10 mouse cellular contexts compared by ENCODE assay signal in genomic region chr3:148640680-148641101, GRCm38 (mm10).
DNase-seq lines count a peak whose midpoint lies in the region; ATAC-seq and TF ChIP-seq lines count a peak whose summit lies in the region.
"Had no signal": no experiment of that assay in that cellular context is flagged by ENCODE, and none has a peak within 500 bp of the region (broad histone marks: within the 10 kb centered on the region; RNA-seq: fewer than 3 reads in every experiment).

No protein-coding gene starts in this region.

- no peak overlapping the region for H3K4me3 ChIP-seq in embryonic facial prominence, embryonic 14.5 days (ENCODE audit: low read depth, low read length)
- no peak overlapping the region for H3K4me3 ChIP-seq in embryonic facial prominence, embryonic 10.5 days
- H3K4me3 ChIP-seq in lung, embryonic 14.5 days (ENCODE audit: low read depth, low read length) = no peak overlapping the region
- H3K4me3 ChIP-seq in intestine, embryonic 15.5 days (replicated peaks) = no peak overlapping the region
- H3K4me3 ChIP-seq: megakaryocyte, embryonic 14.5 days had no signal

- H3K27ac ChIP-seq in embryonic facial prominence, embryonic 14.5 days (replicated peaks; ENCODE audit: low read depth, low read length) = no peak overlapping the region
- no peak overlapping the region for H3K27ac ChIP-seq in embryonic facial prominence, embryonic 10.5 days (replicated peaks)
- H3K27ac ChIP-seq in lung, embryonic 14.5 days (ENCODE audit: low read depth) = no peak overlapping the region
- no peak overlapping the region for H3K27ac ChIP-seq in intestine, embryonic 15.5 days

- DNase-seq in embryonic facial prominence, embryonic 14.5 days (ENCODE audit: low spot score) = peak; percentile 72
- no peak for DNase-seq in embryonic facial prominence, embryonic 10.5 days (ENCODE audit: low spot score)
- DNase-seq in NIH3T3 (ENCODE audit: low read depth) = peak; percentile 61
- DNase-seq in heart, adult 9 months (ENCODE audit: low spot score in 2 of 2) = peak; percentile 60 to 85
- DNase-seq in lung, embryonic 14.5 days = peak; percentile 78
- DNase-seq in cerebellum, adult 11-12 months = no peak
- no peak for DNase-seq in embryo, embryonic 10.5 days (ENCODE audit: low spot score)
- DNase-seq: cerebellum, postnatal 36 days had no signal

- H3K4me1 ChIP-seq in embryonic facial prominence, embryonic 14.5 days (ENCODE audit: control insufficient read depth, insufficient read depth, low read length) = peaks cover 10% of the 10 kb centered on the region; the same call in 1 of the 2 replicates
- no peaks in the 10 kb centered on the region for H3K4me1 ChIP-seq in embryonic facial prominence, embryonic 10.5 days
- H3K4me1 ChIP-seq in lung, embryonic 14.5 days (ENCODE audit: insufficient read depth) = peaks cover 5% of the 10 kb centered on the region; the same call in 1 of the 2 replicates
- no peaks in the 10 kb centered on the region for H3K4me1 ChIP-seq in intestine, embryonic 15.5 days (replicated peaks)
- H3K4me1 ChIP-seq: megakaryocyte, embryonic 14.5 days had no signal

- no peaks in the 10 kb centered on the region for H3K27me3 ChIP-seq in embryonic facial prominence, embryonic 14.5 days (replicated peaks; ENCODE audit: control insufficient read depth, insufficient read depth, low read length)
- H3K27me3 ChIP-seq in embryonic facial prominence, embryonic 10.5 days (replicated peaks; ENCODE audit: low read depth, poor library complexity, severe bottlenecking) = no peaks in the 10 kb centered on the region
- H3K27me3 ChIP-seq in lung, embryonic 14.5 days (ENCODE audit: insufficient read depth, low read length) = no peaks in the 10 kb centered on the region
- H3K27me3 ChIP-seq in intestine, embryonic 15.5 days (replicated peaks) = no peaks in the 10 kb centered on the region
- H3K27me3 ChIP-seq: megakaryocyte, embryonic 14.5 days had no signal

- 41% methylated on average over 3 of the region's 3 CpGs for WGBS in embryonic facial prominence, embryonic 14.5 days
- 73% methylated on average over 3 of the region's 3 CpGs for WGBS in embryonic facial prominence, embryonic 10.5 days
- WGBS in lung, embryonic 14.5 days = 26% methylated on average over 3 of the region's 3 CpGs
- WGBS in intestine, embryonic 15.5 days = 35% methylated on average over 3 of the region's 3 CpGs

- H3K36me3 ChIP-seq in embryonic facial prominence, embryonic 14.5 days (ENCODE audit: control insufficient read depth, insufficient read depth, low read length) = no peaks in the 10 kb centered on the region
- H3K36me3 ChIP-seq in embryonic facial prominence, embryonic 10.5 days (replicated peaks) = no peaks in the 10 kb centered on the region
- no peaks in the 10 kb centered on the region for H3K36me3 ChIP-seq in lung, embryonic 14.5 days (ENCODE audit: insufficient read depth)
- no peaks in the 10 kb centered on the region for H3K36me3 ChIP-seq in intestine, embryonic 15.5 days

- no peak for ATAC-seq in embryonic facial prominence, embryonic 14.5 days (ENCODE audit: low read depth)
- peak; percentile 62; the same call in 1 of the 2 replicates for ATAC-seq in lung, embryonic 14.5 days (ENCODE audit: insufficient read depth)
- no peak; the same call in 1 of the 2 replicates for ATAC-seq in intestine, embryonic 15.5 days

- no peak overlapping the region for H3K4me2 ChIP-seq in embryonic facial prominence, embryonic 14.5 days (ENCODE audit: low read depth, low read length)
- no peak overlapping the region for H3K4me2 ChIP-seq in lung, embryonic 14.5 days
- H3K4me2 ChIP-seq in intestine, embryonic 15.5 days (replicated peaks) = no peak overlapping the region

- H3K9ac ChIP-seq in embryonic facial prominence, embryonic 14.5 days (ENCODE audit: low read depth, low read length) = no peak overlapping the region
- no peak overlapping the region for H3K9ac ChIP-seq in lung, embryonic 14.5 days
- H3K9ac ChIP-seq in intestine, embryonic 15.5 days = no peak overlapping the region

- no peaks in the 10 kb centered on the region for H3K9me3 ChIP-seq in embryonic facial prominence, embryonic 14.5 days (ENCODE audit: control insufficient read depth, low read length)
- peaks cover 3% of the 10 kb centered on the region; the same call in 1 of the 2 replicates for H3K9me3 ChIP-seq in embryonic facial prominence, embryonic 10.5 days
- H3K9me3 ChIP-seq in lung, embryonic 14.5 days (ENCODE audit: low read depth, low read length) = no peaks in the 10 kb centered on the region
- no peaks in the 10 kb centered on the region for H3K9me3 ChIP-seq in intestine, embryonic 15.5 days

- TF ChIP-seq CTCF in lung, embryonic 14.5 days (IDR thresholded peaks at IDR 0.05; ENCODE audit: low read depth) = no peak

Comparison
In these comparisons a context has a peak if more than half of its experiments do, and no peak if none do; other contexts are left out.
1. DNase-seq: peak in embryonic facial prominence, embryonic 14.5 days (single experiment), NIH3T3 (single experiment), heart, adult 9 months (2 of 2) and lung, embryonic 14.5 days (single experiment); none in embryonic facial prominence, embryonic 10.5 days (single experiment), cerebellum, adult 11-12 months (single experiment) and embryo, embryonic 10.5 days (single experiment).